Mouse (Mus musculus) bone marrow, adult 2 months (tissue): ENCODE measurements at regions not wholly inside any gene's neighbourhood (a gene's known extent, or its start where the extent isn't known, plus 50 kb on each side); places are given as distances from the start of the nearest gene placed in this dataset.

Experiments used
- H3K27ac ChIP-seq: fragments of 200-500 bp; 2 replicates; pipeline ENCODE4 v1.5.1; 2012; ENCODE audit warnings: low read depth, mild to moderate bottlenecking, control low read depth, inconsistent platforms, low read length; ENCODE audit not compliant: control insufficient read depth, poor library complexity, insufficient read depth
- H3K4me1 ChIP-seq: fragments of 200-500 bp; 2 replicates; pipeline ENCODE4 v1.6.1; 2011; ENCODE audit warnings: low read length; ENCODE audit not compliant: control insufficient read depth, insufficient read depth
- H3K4me3 ChIP-seq: fragments of 200-500 bp; replicated peaks from 2 replicates; pipeline ENCODE3; 2011; ENCODE audit warnings: mild to moderate bottlenecking, low read depth, low read length, control low read depth; ENCODE audit not compliant: control insufficient read depth
- CTCF ChIP-seq: fragments of 200-500 bp; IDR thresholded peaks from 2 replicates; pipeline ENCODE4 v1.5.1; 2011; ENCODE audit warnings: low read length, control low read depth; ENCODE audit not compliant: control insufficient read depth, insufficient read depth
- POLR2A ChIP-seq: fragments of 200-500 bp; IDR thresholded peaks from 2 replicates; pipeline ENCODE4 v1.6.1; 2011; ENCODE audit warnings: low read depth, mild to moderate bottlenecking, control low read depth, low read length, borderline replicate concordance; ENCODE audit not compliant: control insufficient read depth
- WGBS: fragments of 180-500 bp; shearing (Covaris S2); methylation state at CpG from one replicate; pipeline ENCODE4 v1.1.7; 2018; 5-methylcytosine and 5-hydroxymethylcytosine counted together

GRCm38 (mm10) chr11:117413133-117413532 is 71.0 kb upstream of the Gm11733 start:
- no peak overlapping the region for H3K4me3 ChIP-seq
- TF ChIP-seq POLR2A = no peak
- no peak for TF ChIP-seq CTCF
- 3% methylated on average over 7 of the region's 7 CpGs for WGBS

DNA sequence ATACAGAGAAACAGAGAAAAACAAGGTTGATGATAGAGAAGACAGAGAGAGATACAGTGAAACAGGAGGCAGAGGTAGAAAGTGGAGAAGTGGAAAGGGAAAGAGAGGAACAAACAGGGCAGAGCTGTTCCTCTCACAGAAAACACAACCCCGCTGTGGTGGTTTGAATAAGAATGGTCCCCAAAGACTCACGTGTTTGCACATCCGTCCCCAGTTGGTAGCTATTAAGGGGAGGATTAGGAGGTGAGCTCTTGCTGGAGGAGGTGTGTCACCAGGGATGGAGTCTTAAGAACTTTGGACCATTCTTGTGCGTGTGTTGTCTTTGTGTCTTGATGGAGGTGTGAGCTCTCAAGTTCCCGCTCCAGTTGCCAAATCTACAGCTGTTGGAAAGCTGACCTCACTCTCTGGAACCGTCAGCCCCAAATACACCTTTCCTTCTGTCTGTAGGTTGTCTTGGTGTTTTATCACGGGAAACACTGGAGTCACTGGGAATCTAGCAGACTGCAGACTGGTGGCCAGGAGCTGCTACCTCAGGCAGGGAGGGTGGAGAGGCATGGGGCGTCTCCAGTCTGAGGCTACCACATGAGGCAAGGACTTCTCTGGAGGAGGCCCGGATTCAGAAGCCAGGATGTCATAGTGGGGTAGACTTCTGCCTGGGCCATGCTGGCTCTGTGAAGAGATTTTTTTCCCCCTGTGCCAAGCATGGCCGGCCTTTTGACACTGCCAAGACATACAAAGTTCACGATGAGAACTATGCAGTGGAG is 70.0 kb upstream of the Gm11733 start:
- TF ChIP-seq CTCF (no peak), POLR2A (no peak)
- H3K4me3 ChIP-seq = no peak overlapping the region
- no peaks in the 10 kb centered on the region; the same call in 1 of the 2 replicates for H3K4me1 ChIP-seq
- H3K27ac ChIP-seq = no peak overlapping the region
- 16% methylated on average over 11 of the region's 11 CpGs for WGBS

More at GRCm38 (mm10) chr11:117413133-117413532, 71.0 kb upstream of the Gm11733 start:
- Histone ChIP-seq H3K27ac (no peak overlapping the region), H3K4me1 (no peaks in the 10 kb centered on the region; the same call in 1 of the 2 replicates)

DNA sequence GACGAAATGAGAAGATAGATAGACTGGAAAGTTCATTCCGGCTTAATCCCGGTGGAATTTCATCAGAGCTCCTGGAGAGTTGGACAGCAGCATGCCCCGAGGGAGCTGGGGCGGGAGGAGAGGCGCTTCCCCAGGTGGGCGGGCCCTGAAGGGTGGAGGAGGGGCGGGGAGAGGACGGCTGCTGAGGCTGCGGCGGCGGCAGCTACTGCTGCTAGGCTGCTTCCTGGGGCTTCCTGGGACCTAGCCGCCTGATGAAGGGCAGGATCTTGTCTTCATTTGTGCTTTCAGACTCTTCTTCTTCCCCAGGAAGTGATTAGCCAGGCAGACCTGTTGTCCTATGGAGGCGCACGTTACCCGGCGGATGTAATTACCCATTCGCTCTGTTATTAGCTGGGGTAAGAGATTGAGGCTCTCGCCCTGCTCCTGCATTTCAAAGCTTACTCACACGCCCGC is 69.3 kb upstream of the Gm11733 start:
- no peak overlapping the region for H3K4me3 ChIP-seq
- no peak for TF ChIP-seq POLR2A
- TF ChIP-seq CTCF = no peak
- WGBS = 1% methylated on average over 21 of the region's 21 CpGs
- no peak overlapping the region for H3K27ac ChIP-seq
- no peaks in the 10 kb centered on the region; the same call in 1 of the 2 replicates for H3K4me1 ChIP-seq

DNA sequence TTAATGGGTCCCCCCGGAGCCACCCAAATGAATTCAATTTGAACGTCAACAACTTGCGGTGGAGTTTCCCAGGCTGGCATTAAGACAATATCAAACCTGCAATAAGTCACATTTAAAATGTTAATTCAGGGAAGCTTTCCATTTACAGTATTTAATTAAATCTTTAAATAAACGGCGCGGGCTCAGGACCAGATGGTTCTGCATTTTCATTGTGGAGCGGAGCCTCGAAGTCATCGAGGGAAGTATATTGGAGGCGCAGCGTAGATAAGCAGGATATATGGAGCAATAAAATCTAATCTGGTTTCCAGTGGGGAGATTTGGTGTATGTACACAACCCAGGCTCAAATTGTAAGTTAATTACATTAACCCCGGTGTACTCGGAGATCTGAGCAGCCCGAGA is 68.7 kb upstream of the Gm11733 start:
- no peak for TF ChIP-seq CTCF
- TF ChIP-seq POLR2A = no peak
- 3% methylated on average over 14 of the region's 14 CpGs for WGBS

GRCm38 (mm10) chr11:117415955-117416354 is 68.2 kb upstream of the Gm11733 start:
- Histone ChIP-seq H3K4me3 (no peak overlapping the region), H3K4me1 (no peaks in the 10 kb centered on the region; the same call in 1 of the 2 replicates), H3K27ac (no peak overlapping the region)
- WGBS = 13% methylated on average over 13 of the region's 13 CpGs
- TF ChIP-seq POLR2A = no peak
- TF ChIP-seq CTCF = no peak

More for the DNA sequence above, 68.7 kb upstream of the Gm11733 start:
- Histone ChIP-seq H3K27ac (no peak overlapping the region), H3K4me3 (no peak overlapping the region), H3K4me1 (no peaks in the 10 kb centered on the region; the same call in 1 of the 2 replicates)

DNA sequence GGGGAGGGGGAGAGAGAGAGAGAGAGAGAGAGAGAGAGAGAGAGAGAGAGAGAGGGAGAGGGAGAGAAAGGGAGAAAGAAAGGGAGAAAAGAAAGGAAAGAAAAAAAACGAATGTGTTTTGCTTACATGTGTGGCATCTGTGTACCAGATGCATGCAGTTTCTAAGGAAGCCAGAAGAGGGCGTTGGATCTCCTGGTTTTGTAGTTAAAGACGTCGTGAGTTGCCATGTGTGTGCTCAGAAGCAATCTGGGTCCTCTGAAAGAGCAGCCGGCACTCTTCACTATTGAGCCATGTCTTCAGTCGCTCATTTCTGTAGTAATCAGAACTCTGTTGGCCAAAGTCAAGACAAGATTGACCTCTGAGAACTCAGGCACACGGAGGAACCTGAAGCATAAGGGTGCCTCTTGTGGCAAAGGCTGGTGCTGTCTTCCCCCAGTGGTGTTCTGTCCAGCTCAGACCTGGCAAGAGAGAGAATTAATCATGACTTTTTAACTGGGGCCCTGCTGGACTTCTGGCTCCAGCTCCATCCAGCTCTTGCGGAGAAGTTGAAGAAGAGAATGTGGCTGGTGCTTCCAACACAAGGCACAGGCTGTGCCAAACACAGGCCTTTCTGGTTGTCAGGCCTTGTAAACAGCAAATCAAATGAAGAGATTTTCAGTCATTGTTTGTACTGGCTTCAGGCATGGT is 67.0 kb upstream of the Gm11733 start:
- H3K27ac ChIP-seq = no peak overlapping the region
- no peaks in the 10 kb centered on the region; the same call in 1 of the 2 replicates for H3K4me1 ChIP-seq
- TF ChIP-seq CTCF = no peak
- no peak overlapping the region for H3K4me3 ChIP-seq
- WGBS = 53% methylated on average over 8 of the region's 8 CpGs

DNA sequence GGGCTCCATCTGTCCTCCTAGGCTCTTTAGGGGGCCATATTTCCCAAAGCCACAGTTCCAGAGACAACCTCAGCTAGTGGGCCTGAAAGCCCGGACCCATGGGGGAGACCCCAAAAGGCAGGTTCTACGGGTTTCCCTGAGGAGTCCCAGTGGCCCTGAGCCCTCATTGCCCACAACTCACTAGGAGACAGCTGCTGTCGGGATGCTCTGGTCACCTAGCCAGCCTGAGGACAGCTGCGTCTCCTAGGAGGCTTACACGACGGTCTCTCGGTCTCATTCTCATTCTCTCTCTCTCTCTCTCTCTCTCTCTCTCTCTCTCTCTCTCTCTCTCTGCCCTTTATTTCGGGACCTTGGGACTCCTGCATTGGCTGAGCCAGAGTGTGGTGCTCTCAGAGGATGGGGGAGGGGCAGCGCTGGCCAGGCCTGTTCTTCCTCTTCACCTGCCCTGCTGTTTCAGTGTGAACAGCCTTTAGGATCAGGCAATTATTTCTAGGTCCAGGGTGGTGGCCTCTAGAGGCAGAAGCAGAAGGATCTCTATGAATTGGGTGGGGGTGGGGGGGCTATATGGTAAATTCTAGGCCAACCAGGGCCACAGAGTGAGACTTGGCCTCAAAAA is 66.1 kb upstream of the Gm11733 start:
- Histone ChIP-seq H3K4me3 (no peak overlapping the region), H3K27ac (no peak overlapping the region), H3K4me1 (no peaks in the 10 kb centered on the region; the same call in 1 of the 2 replicates)
- WGBS = 80% methylated on average over 9 of the region's 9 CpGs
- TF ChIP-seq CTCF (no peak), POLR2A (no peak)

DNA sequence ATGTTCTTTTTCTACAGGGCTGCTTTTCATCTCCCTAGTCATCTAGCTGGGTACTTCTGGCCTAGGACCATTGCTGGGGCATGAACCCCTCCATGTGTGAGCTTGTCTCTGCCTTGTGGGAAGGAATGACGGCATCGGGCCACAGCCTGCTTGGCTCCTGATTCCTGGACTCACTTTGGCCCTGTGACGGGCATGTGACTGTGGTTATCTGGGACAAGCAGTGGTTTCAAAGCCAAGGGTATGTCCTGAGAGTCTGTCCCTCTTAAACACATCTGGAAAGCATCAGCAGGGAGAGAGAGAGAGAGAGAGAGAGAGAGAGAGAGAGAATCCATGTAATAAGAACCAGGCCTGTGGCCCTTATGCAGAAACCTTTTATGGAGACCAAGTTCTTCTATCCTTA is 65.2 kb upstream of the Gm11733 start:
- no peaks in the 10 kb centered on the region; the same call in 1 of the 2 replicates for H3K4me1 ChIP-seq
- no peak overlapping the region for H3K27ac ChIP-seq
- WGBS = 89% methylated on average over 3 of the region's 3 CpGs
- no peak for TF ChIP-seq POLR2A
- TF ChIP-seq CTCF = no peak
- no peak overlapping the region for H3K4me3 ChIP-seq
